Mouse (Mus musculus) MEL (cell line): ENCODE results near the gene Phf3. TPM values are rescaled to one million over a fixed set of nuclear protein-coding genes. Genes with fewer than 3 reads are reported as not detected.

ENCODE experiments used
- DNase-seq: peaks from one replicate; pipeline ENCODE4 v3.0.0; 2011; ENCODE audit warnings: low read depth, low spot score
- H3K27ac ChIP-seq: 2 replicates; pipeline ENCODE4 v1.5.1; 2012; ENCODE audit warnings: low read depth, mild to moderate bottlenecking, control low read depth, low read length, moderate library complexity; ENCODE audit not compliant: control insufficient read depth
- H3K27me3 ChIP-seq, 2 experiments: fragments of 150-350 bp in 1 of 2; sonication (generic) in 1 of 2; 2 replicates each; pipeline ENCODE4 v1.6.1; 2012; ENCODE audit warnings: low read length in 2 of 2, mild to moderate bottlenecking in 2 of 2, improper control_type of control experiment in 1 of 2, moderate library complexity in 1 of 2; ENCODE audit not compliant: insufficient read depth in 2 of 2, control insufficient read depth in 1 of 2
- H3K36me3 ChIP-seq, 2 experiments: 2 replicates each; pipeline ENCODE4 v1.6.1; 2012 to 2014; ENCODE audit warnings: low read length in 2 of 2, improper control_type of control experiment in 1 of 2, inconsistent platforms in 1 of 2, mild to moderate bottlenecking in 1 of 2; ENCODE audit not compliant: insufficient read depth in 2 of 2, control insufficient read depth in 1 of 2
- H3K4me1 ChIP-seq, 2 experiments: fragments of 150-350 bp in 1 of 2; sonication (generic) in 1 of 2; 2 replicates each; pipeline ENCODE4 v1.6.1; 2012; ENCODE audit warnings: low read length in 2 of 2, improper control_type of control experiment in 1 of 2, mild to moderate bottlenecking in 1 of 2; ENCODE audit not compliant: insufficient read depth in 2 of 2, control insufficient read depth in 1 of 2
- H3K4me3 ChIP-seq, 2 experiments: fragments of 150-350 bp in 1 of 2; sonication (generic) in 1 of 2; 2 replicates each; pipeline ENCODE4 v1.5.1; 2012; ENCODE audit warnings: low read depth in 2 of 2, low read length in 2 of 2, mild to moderate bottlenecking in 2 of 2, moderate library complexity in 2 of 2, control low read depth in 1 of 2, improper control_type of control experiment in 1 of 2; ENCODE audit not compliant: control insufficient read depth in 1 of 2, insufficient read depth in 1 of 2
- H3K79me2 ChIP-seq: 2 replicates; pipeline ENCODE4 v1.6.1; 2012; ENCODE audit warnings: mild to moderate bottlenecking, low read length, moderate library complexity; ENCODE audit not compliant: control insufficient read depth, poor library complexity, insufficient read depth
- H3K9ac ChIP-seq: 2 replicates; pipeline ENCODE4 v1.6.1; 2012; ENCODE audit warnings: low read depth, mild to moderate bottlenecking, control low read depth, low read length, moderate library complexity; ENCODE audit not compliant: control insufficient read depth, poor library complexity, severe bottlenecking
- H3K9me3 ChIP-seq: fragments of 150-350 bp; sonication (generic); replicated peaks from 2 replicates; pipeline ENCODE4 v1.6.1; 2012; ENCODE audit warnings: mild to moderate bottlenecking, low read length, improper control_type of control experiment, moderate library complexity; ENCODE audit not compliant: insufficient read depth
- BHLHE40 ChIP-seq: IDR thresholded peaks from 2 replicates; pipeline ENCODE4 v1.6.1; 2012; ENCODE audit warnings: low read depth, mild to moderate bottlenecking, inconsistent platforms, low read length, improper control_type of control experiment, borderline replicate concordance
- CHD1 ChIP-seq: IDR thresholded peaks from 2 replicates; pipeline ENCODE4 v1.6.1; 2012; ENCODE audit warnings: low read depth, mild to moderate bottlenecking, inconsistent platforms, low read length, improper control_type of control experiment
- CHD2 ChIP-seq: IDR thresholded peaks from 2 replicates; pipeline ENCODE4 v1.6.1; 2011; ENCODE audit warnings: low read length, improper control_type of control experiment
- CTCF ChIP-seq, 3 experiments: IDR thresholded peaks in 2 of 3; conservative IDR thresholded peaks in 1 of 3; 2 replicates each; pipeline ENCODE4 v1.5.1; 2011 to 2012; ENCODE audit warnings: low read length in 3 of 3, low read depth in 2 of 3, mild to moderate bottlenecking in 2 of 3, improper control_type of control experiment in 1 of 3, inconsistent platforms in 1 of 3, mixed read lengths in 1 of 3, moderate library complexity in 1 of 3; ENCODE audit not compliant: control insufficient read depth in 1 of 3, insufficient read depth in 1 of 3, poor library complexity in 1 of 3, severe bottlenecking in 1 of 3
- ELF1 ChIP-seq: IDR thresholded peaks from 2 replicates; pipeline ENCODE4 v1.6.1; 2014; ENCODE audit warnings: low read depth, mild to moderate bottlenecking, inconsistent platforms, low read length, improper control_type of control experiment, moderate library complexity
- EP300 ChIP-seq, 2 experiments: IDR thresholded peaks; 2 replicates each; pipeline ENCODE4 v1.6.1; 2011; ENCODE audit warnings: improper control_type of control experiment in 2 of 2, low read length in 2 of 2, low read depth in 1 of 2, mild to moderate bottlenecking in 1 of 2
- ETS1 ChIP-seq: IDR thresholded peaks from 2 replicates; pipeline ENCODE4 v1.6.1; 2012; ENCODE audit warnings: low read depth, mild to moderate bottlenecking, inconsistent platforms, low read length, improper control_type of control experiment, moderate library complexity
- GATA1 ChIP-seq: IDR thresholded peaks from 2 replicates; pipeline ENCODE4 v1.6.1; 2011; ENCODE audit warnings: low read depth, low read length, improper control_type of control experiment
- HCFC1 ChIP-seq: IDR thresholded peaks from 2 replicates; pipeline ENCODE4 v1.6.1; 2012; ENCODE audit warnings: low read depth, mild to moderate bottlenecking, inconsistent platforms, low read length, improper control_type of control experiment, moderate library complexity
- JUND ChIP-seq: IDR thresholded peaks from 2 replicates; pipeline ENCODE4 v1.6.1; 2011; ENCODE audit warnings: low read depth, mild to moderate bottlenecking, improper control_type of control experiment, low read length
- KAT2A ChIP-seq: conservative IDR thresholded peaks from 2 replicates; pipeline ENCODE4 v1.6.1; 2012; ENCODE audit warnings: low read depth, low read length, improper control_type of control experiment, inconsistent platforms
- MAFK ChIP-seq: IDR thresholded peaks from 2 replicates; pipeline ENCODE4 v1.6.1; 2011; ENCODE audit warnings: low read depth, mild to moderate bottlenecking, low read length, improper control_type of control experiment, borderline replicate concordance
- MAX ChIP-seq: IDR thresholded peaks from 2 replicates; pipeline ENCODE4 v1.6.1; 2011; ENCODE audit warnings: low read length, improper control_type of control experiment
- MAZ ChIP-seq: IDR thresholded peaks from 2 replicates; pipeline ENCODE4 v1.6.1; 2012; ENCODE audit warnings: low read depth, mild to moderate bottlenecking, inconsistent platforms, low read length, improper control_type of control experiment
- MEF2A ChIP-seq: IDR thresholded peaks from 2 replicates; pipeline ENCODE4 v1.6.1; 2014; ENCODE audit warnings: low read depth, mild to moderate bottlenecking, inconsistent platforms, low read length, improper control_type of control experiment; ENCODE audit not compliant: poor library complexity, insufficient replicate concordance, severe bottlenecking; ENCODE audit errors: extremely low read depth
- MXI1 ChIP-seq: IDR thresholded peaks from 2 replicates; pipeline ENCODE4 v1.6.1; 2011; ENCODE audit warnings: mild to moderate bottlenecking, low read depth, low read length, improper control_type of control experiment
- MYB ChIP-seq: IDR thresholded peaks from 2 replicates; pipeline ENCODE4 v1.6.1; 2011; ENCODE audit warnings: mild to moderate bottlenecking, low read depth, low read length, improper control_type of control experiment
- MYC ChIP-seq: IDR thresholded peaks from 2 replicates; pipeline ENCODE4 v1.6.1; 2011; ENCODE audit warnings: low read depth, mild to moderate bottlenecking, low read length, improper control_type of control experiment, moderate library complexity
- NELFE ChIP-seq: IDR thresholded peaks from 2 replicates; pipeline ENCODE4 v1.6.1; 2011; ENCODE audit warnings: low read depth, low read length, improper control_type of control experiment
- NRF1 ChIP-seq: IDR thresholded peaks from 2 replicates; pipeline ENCODE4 v1.6.1; 2014; ENCODE audit warnings: low read depth, mild to moderate bottlenecking, inconsistent platforms, low read length, improper control_type of control experiment, moderate library complexity; ENCODE audit not compliant: poor library complexity, insufficient read depth, severe bottlenecking
- POLR2A ChIP-seq, 2 experiments: IDR thresholded peaks; 2 replicates each; pipeline ENCODE4 v1.6.1; 2011 to 2012; ENCODE audit warnings: low read length in 2 of 2, mild to moderate bottlenecking in 2 of 2, control low read depth in 1 of 2, improper control_type of control experiment in 1 of 2, low read depth in 1 of 2, moderate library complexity in 1 of 2; ENCODE audit not compliant: control insufficient read depth in 1 of 2, insufficient read depth in 1 of 2, poor library complexity in 1 of 2
- POLR2AphosphoS2 ChIP-seq: IDR thresholded peaks from 2 replicates; pipeline ENCODE4 v1.6.1; 2011; ENCODE audit warnings: low read length, improper control_type of control experiment
- RAD21 ChIP-seq: IDR thresholded peaks from 2 replicates; pipeline ENCODE4 v1.6.1; 2011; ENCODE audit warnings: mild to moderate bottlenecking, low read depth, low read length, improper control_type of control experiment
- RCOR1 ChIP-seq: IDR thresholded peaks from 2 replicates; pipeline ENCODE4 v1.6.1; 2012; ENCODE audit warnings: low read depth, mild to moderate bottlenecking, inconsistent platforms, low read length, improper control_type of control experiment
- SMC3 ChIP-seq: IDR thresholded peaks from 2 replicates; pipeline ENCODE4 v1.6.1; 2011; ENCODE audit warnings: low read depth, low read length, improper control_type of control experiment
- TAL1 ChIP-seq: IDR thresholded peaks from 2 replicates; pipeline ENCODE4 v1.6.1; 2012; ENCODE audit warnings: mild to moderate bottlenecking, inconsistent platforms, low read length, moderate library complexity, mixed read lengths
- TBP ChIP-seq: IDR thresholded peaks from 2 replicates; pipeline ENCODE4 v1.8.0; 2011; ENCODE audit warnings: low read depth, low read length, improper control_type of control experiment
- TCF12 ChIP-seq: IDR thresholded peaks from 2 replicates; pipeline ENCODE4 v1.6.1; 2014; ENCODE audit warnings: low read depth, mild to moderate bottlenecking, inconsistent platforms, low read length, improper control_type of control experiment, moderate library complexity
- UBTF ChIP-seq: IDR thresholded peaks from 2 replicates; pipeline ENCODE4 v1.6.1; 2012; ENCODE audit warnings: low read depth, mild to moderate bottlenecking, inconsistent platforms, low read length, improper control_type of control experiment, moderate library complexity, borderline replicate concordance; ENCODE audit not compliant: insufficient read depth
- USF1 ChIP-seq: IDR thresholded peaks from 2 replicates; pipeline ENCODE4 v1.6.1; 2014; ENCODE audit warnings: low read depth, mild to moderate bottlenecking, inconsistent platforms, low read length, improper control_type of control experiment, moderate library complexity
- USF2 ChIP-seq, 2 experiments: IDR thresholded peaks; 2 replicates each; pipeline ENCODE4 v1.6.1; 2011 to 2012; ENCODE audit warnings: improper control_type of control experiment in 2 of 2, low read length in 2 of 2, borderline replicate concordance in 1 of 2, inconsistent platforms in 1 of 2, low read depth in 1 of 2, mild to moderate bottlenecking in 1 of 2; ENCODE audit not compliant: insufficient read depth in 1 of 2
- ZC3H11A ChIP-seq: IDR thresholded peaks from 2 replicates; pipeline ENCODE4 v1.6.1; 2012; ENCODE audit warnings: low read depth, mild to moderate bottlenecking, inconsistent platforms, low read length, improper control_type of control experiment
- ZMIZ1 ChIP-seq: IDR thresholded peaks from 2 replicates; pipeline ENCODE4 v1.6.1; 2012; ENCODE audit warnings: low read depth, mild to moderate bottlenecking, inconsistent platforms, low read length, improper control_type of control experiment, moderate library complexity
- ZNF384 ChIP-seq: IDR thresholded peaks from 2 replicates; pipeline ENCODE4 v1.6.1; 2012; ENCODE audit warnings: low read depth, mild to moderate bottlenecking, inconsistent platforms, low read length, improper control_type of control experiment
- polyA plus RNA-seq, 2 experiments: library from polyadenylated mRNA; stranded (reverse) in 1 of 2; unstranded in 1 of 2; fragments of >175 nt in 1 of 2; fragments of >200 nt in 1 of 2; gene quantifications; 2 replicates each; pipeline versions ENCODE4 v1.2.1 to v1.2.4; 2012; ENCODE audit warnings: low replicate concordance in 2 of 2, low read depth in 1 of 2; ENCODE audit not compliant: insufficient read length in 2 of 2, insufficient read depth in 1 of 2, missing spikeins in 1 of 2
- total RNA-seq: library from RNA; depleted of rRNA; stranded (reverse); fragments of 300-350 nt; gene quantifications from 2 replicates; pipeline ENCODE4 v1.2.3, GENCODE M21; 2012; rRNA removed

Gene Phf3
- total RNA-seq: 32.5 and 41.1 TPM in 2 replicates
- 100 to 1,000 TPM in 1 of 2 experiments, 10 to 100 TPM in 1; 50.6 to 606 TPM for polyA plus RNA-seq

GRCm38 (mm10) chr1:30873541-30874260 is at the start of gene Phf3:
Gene Phf3, minus strand, starts transcription at chr1:30873921.
- TF ChIP-seq RCOR1 (no peak), ETS1 (no peak), TCF12 (peak; percentile 62), POLR2A (IDR thresholded peaks at IDR 0.05; ENCODE audit: control insufficient read depth in 1 of 2, insufficient read depth in 1 of 2, low read depth in 1 of 2, low read length in 2 of 2, poor library complexity in 1 of 2) (peak; percentile 66 to 89; a peak in 3 of 4 replicates), CTCF (IDR thresholded peaks at IDR 0.05 in 2 of 3, conservative IDR thresholded peaks at IDR 0.05 in 1 of 3; ENCODE audit: control insufficient read depth in 1 of 3, insufficient read depth in 1 of 3, low read depth in 2 of 3, low read length in 3 of 3, poor library complexity in 1 of 3, severe bottlenecking in 1 of 3) (no peak), USF1 (peak; percentile 93), MYB (no peak), MYC (0 out of 2 replicates have a peak, but pooled peaks have one; percentile 58), MAX (peak; percentile 87), JUND (no peak), MXI1 (peak; percentile 75), ZC3H11A (no peak), ZNF384 (peak; percentile 57; the same call in 1 of the 2 replicates), TAL1 (no peak), NELFE (peak; percentile 91), RAD21 (no peak), ZMIZ1 (peak; percentile 93), MAZ (peak; percentile 27; the same call in 1 of the 2 replicates), BHLHE40 (no peak), USF2 (IDR thresholded peaks at IDR 0.05; ENCODE audit: borderline replicate concordance in 1 of 2, insufficient read depth in 1 of 2, low read depth in 1 of 2, low read length in 2 of 2) (peak; percentile 23 to 73; a peak in 3 of 4 replicates), KAT2A (no peak; the same call in 1 of the 2 replicates), EP300 (IDR thresholded peaks at IDR 0.05; ENCODE audit: low read depth in 1 of 2, low read length in 2 of 2) (no peak), MEF2A (no peak), GATA1 (no peak), TBP (peak; percentile 43; the same call in 1 of the 2 replicates), NRF1 (peak; percentile 83), CHD2 (no peak), UBTF (no peak), HCFC1 (peak; percentile 75), POLR2AphosphoS2 (peak; percentile 87), SMC3 (no peak), MAFK (no peak), CHD1 (peak; percentile 77; the same call in 1 of the 2 replicates), ELF1 (no peak)
- no peaks in the 10 kb centered on the region for H3K9me3 ChIP-seq
- peaks cover 38% of the 10 kb centered on the region for H3K79me2 ChIP-seq
- peak; percentile 90 for DNase-seq
- peaks cover 0 to 2% of the 10 kb centered on the region in 2 experiments; a peak in 3 of 4 replicates for H3K4me1 ChIP-seq
- no peaks in the 10 kb centered on the region for H3K27me3 ChIP-seq
- H3K27ac ChIP-seq: peak within 1 kb of the TSS; percentile 90
- H3K9ac ChIP-seq: peak within 1 kb of the TSS; percentile 93
- peaks cover 1 to 21% of the 10 kb centered on the region in 2 experiments; a peak in 2 of 4 replicates for H3K36me3 ChIP-seq
- peak within 1 kb of the TSS; percentile 82 to 95 for H3K4me3 ChIP-seq
